Mouse (Mus musculus): ENCODE measurements around the gene Shkbp1. TPM values are rescaled to one million over a fixed set of nuclear protein-coding genes. Genes with fewer than 3 reads are reported as not detected.
A peak's percentile ranks its signal among the peaks of the same experiment; 100 is the strongest.

Gene Shkbp1
- polyA plus RNA-seq, 1 experiment from 2014 or later: 61.2 TPM

DNA sequence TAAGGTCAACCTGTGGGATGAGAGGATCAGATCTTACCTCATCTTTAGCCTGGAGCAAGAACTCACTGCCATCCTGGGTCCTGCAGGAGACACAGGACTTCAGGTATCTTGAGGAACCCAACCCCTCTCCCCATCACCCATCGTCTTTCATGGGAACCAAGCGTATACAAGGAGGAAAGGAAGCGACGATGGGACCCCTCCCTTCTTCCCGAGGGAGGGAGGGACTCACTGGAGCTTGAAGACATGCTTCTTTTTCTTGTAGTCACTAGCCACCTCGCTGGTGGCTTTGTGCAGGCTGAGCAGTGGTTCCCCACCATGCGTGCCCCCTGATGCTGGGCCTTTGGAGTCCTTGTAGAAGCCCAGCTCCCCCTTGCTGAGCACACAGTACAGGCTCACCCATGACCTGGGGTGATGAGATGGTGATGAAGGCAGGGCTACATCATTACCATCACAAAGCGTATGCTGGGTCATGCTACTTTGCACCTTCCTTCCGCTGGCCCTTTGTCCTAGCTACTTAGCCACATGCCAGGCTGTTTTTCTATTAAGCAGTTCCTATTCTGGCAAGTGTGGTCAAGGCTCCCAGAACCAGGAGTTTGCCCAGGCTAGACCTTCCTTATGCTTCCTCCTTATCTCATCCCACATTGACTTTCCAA is 4.0 kb upstream of the Shkbp1 start:
- Histone ChIP-seq H3K27ac (no peak overlapping the region), H3K9me3 (replicated peaks) (no peaks in the 10 kb centered on the region), H3K27me3 (ENCODE audit: low read depth, poor library complexity, severe bottlenecking) (peaks cover 68% of the 10 kb centered on the region), H3K4me1 (peaks cover 40% of the 10 kb centered on the region), H3K36me3 (no peaks in the 10 kb centered on the region), H3K4me3 (no peak overlapping the region)
- 90% methylated on average over 9 of the region's 9 CpGs for WGBS
- no peak for DNase-seq (ENCODE audit: low spot score)

GRCm38 (mm10) chr7:27359162-27359561 is 3.3 kb upstream of the Shkbp1 start:
- DNase-seq (ENCODE audit: low spot score): no peak
- Histone ChIP-seq H3K36me3 (no peaks in the 10 kb centered on the region), H3K27me3 (ENCODE audit: low read depth, poor library complexity, severe bottlenecking) (peaks cover 68% of the 10 kb centered on the region), H3K9me3 (replicated peaks) (no peaks in the 10 kb centered on the region), H3K27ac (no peak overlapping the region), H3K4me1 (peaks cover 44% of the 10 kb centered on the region), H3K4me3 (no peak overlapping the region)
- WGBS: 74% methylated on average over 2 of the region's 2 CpGs

DNA sequence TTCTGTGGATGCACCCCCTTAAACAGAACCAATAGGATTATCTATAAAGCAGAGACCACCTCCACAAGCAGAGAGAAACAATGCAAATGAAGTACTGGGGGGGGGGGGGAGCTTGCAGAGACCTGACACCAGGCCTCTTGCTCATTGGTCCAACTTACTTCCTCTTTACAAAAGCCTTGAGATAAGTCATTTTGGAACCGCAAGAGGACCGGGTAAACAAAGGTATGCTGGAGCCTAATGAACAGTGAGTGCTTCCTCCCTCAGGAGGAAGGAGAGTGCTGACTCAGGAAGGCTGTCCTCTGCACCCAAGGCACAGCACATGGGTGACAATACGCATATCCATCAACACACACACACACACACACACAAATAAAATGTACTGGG is 1.8 kb upstream of the Shkbp1 start:
- Histone ChIP-seq H3K27me3 (ENCODE audit: low read depth, poor library complexity, severe bottlenecking) (peaks cover 54% of the 10 kb centered on the region), H3K36me3 (peaks cover 2% of the 10 kb centered on the region; the same call in 1 of the 2 replicates), H3K27ac (peak overlapping the region; percentile 56), H3K4me1 (peaks cover 41% of the 10 kb centered on the region), H3K9me3 (replicated peaks) (no peaks in the 10 kb centered on the region), H3K4me3 (no peak overlapping the region)
- DNase-seq (ENCODE audit: low spot score): no peak
- 29% methylated on average over 3 of the region's 3 CpGs for WGBS

DNA sequence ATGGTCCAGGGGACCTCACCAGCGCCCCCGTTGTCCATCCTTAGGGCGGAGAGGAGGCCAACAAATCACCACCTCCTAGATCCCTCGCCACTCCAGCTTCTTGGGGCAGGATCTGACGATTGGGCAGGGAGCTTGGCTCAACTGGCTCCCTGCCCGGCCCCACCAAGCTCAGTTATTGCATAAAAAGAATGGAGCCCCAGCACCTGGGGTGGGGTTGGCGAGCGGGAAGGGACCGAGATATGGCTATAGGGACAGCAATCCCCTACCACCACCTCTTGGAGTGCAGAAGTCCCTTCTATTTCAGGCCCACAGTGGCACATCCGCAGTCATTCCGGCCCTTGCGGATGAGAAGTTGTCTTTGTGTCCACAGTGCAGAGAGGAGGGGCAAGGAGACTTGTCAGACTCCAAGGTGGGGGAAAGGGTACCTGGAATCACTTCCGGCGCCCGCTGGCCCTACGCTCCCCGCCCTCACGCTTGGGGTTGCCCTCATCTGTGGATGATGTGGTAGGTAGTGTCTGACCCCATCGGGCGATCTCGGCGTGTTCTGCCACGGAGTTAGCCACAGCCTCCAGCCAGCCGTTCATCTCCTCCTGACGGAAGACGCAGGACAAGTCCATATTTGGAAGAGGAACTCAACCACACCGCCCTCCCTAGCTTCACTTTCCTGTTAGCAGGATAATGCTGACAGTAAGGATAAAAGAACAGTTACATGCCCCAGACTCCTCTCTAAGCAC is 1.2 kb upstream of the Shkbp1 start, which contains the start of gene Gm20479:
Gm20479 (minus strand) TSS at position 559 of the 734 bp plus-strand sequence.
- Histone ChIP-seq H3K36me3 (peaks cover 4% of the 10 kb centered on the region; the same call in 1 of the 2 replicates), H3K4me3 (peak within 1 kb of the TSS; percentile 67), H3K4me1 (peaks cover 41% of the 10 kb centered on the region), H3K9me3 (replicated peaks) (no peaks in the 10 kb centered on the region), H3K27ac (peak within 1 kb of the TSS; percentile 56), H3K27me3 (ENCODE audit: low read depth, poor library complexity, severe bottlenecking) (peaks cover 49% of the 10 kb centered on the region)
- 3% methylated on average over 27 of the region's 27 CpGs for WGBS
- peak; percentile 48 for DNase-seq (ENCODE audit: low spot score)

GRCm38 (mm10) chr7:27356248-27356647 is 429 bp upstream of the Shkbp1 start:
- WGBS: 1% methylated on average over 16 of the region's 16 CpGs
- H3K27ac ChIP-seq: peak overlapping the region; percentile 56
- H3K27me3 ChIP-seq (ENCODE audit: low read depth, poor library complexity, severe bottlenecking): peaks cover 42% of the 10 kb centered on the region
- peak overlapping the region; percentile 67 for H3K4me3 ChIP-seq
- peaks cover 10% of the 10 kb centered on the region; the same call in 1 of the 2 replicates for H3K36me3 ChIP-seq
- H3K9me3 ChIP-seq (replicated peaks): no peaks in the 10 kb centered on the region
- DNase-seq (ENCODE audit: low spot score): peak; percentile 47
- H3K4me1 ChIP-seq: peaks cover 36% of the 10 kb centered on the region

- peak overlapping the region; percentile 72 for H3K27ac ChIP-seq
Measured at GRCm38 (mm10) chr7:27355261-27355660, 558 bp downstream of the Shkbp1 start.

DNA sequence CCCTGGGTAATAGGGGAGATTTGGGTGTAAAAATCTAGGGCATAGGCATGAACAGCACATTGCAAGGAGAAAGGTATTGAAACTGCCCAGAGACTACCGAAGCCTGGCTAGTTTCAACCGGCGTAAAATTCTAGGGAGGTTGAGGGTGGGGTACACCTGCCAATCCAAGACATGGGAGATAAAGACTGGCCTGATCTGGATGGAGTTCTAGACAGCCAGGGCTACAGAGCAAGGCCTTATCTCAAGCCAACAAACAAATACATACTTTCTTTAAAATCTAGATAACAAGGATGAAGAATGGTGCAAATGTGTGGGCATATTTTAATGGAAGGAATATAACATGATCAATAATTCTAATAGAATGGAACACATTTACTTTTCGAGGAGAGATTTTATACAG is 1.0 kb downstream of the Shkbp1 start:
- Histone ChIP-seq H3K4me3 (peak overlapping the region; percentile 67), H3K27me3 (ENCODE audit: low read depth, poor library complexity, severe bottlenecking) (peaks cover 42% of the 10 kb centered on the region), H3K4me1 (peaks cover 30% of the 10 kb centered on the region), H3K36me3 (peaks cover 18% of the 10 kb centered on the region), H3K9me3 (replicated peaks) (no peaks in the 10 kb centered on the region), H3K27ac (no peak overlapping the region)
- 48% methylated on average over 4 of the region's 4 CpGs for WGBS
- DNase-seq (ENCODE audit: low spot score): no peak

More at GRCm38 (mm10) chr7:27355261-27355660, 558 bp downstream of the Shkbp1 start:
- DNase-seq (ENCODE audit: low spot score): peak; percentile 38
- Histone ChIP-seq H3K36me3 (peaks cover 16% of the 10 kb centered on the region), H3K4me3 (peak overlapping the region; percentile 67), H3K27me3 (ENCODE audit: low read depth, poor library complexity, severe bottlenecking) (peaks cover 42% of the 10 kb centered on the region), H3K9me3 (replicated peaks) (no peaks in the 10 kb centered on the region), H3K4me1 (peaks cover 30% of the 10 kb centered on the region)
- WGBS: 7% methylated on average over 14 of the region's 14 CpGs

DNA sequence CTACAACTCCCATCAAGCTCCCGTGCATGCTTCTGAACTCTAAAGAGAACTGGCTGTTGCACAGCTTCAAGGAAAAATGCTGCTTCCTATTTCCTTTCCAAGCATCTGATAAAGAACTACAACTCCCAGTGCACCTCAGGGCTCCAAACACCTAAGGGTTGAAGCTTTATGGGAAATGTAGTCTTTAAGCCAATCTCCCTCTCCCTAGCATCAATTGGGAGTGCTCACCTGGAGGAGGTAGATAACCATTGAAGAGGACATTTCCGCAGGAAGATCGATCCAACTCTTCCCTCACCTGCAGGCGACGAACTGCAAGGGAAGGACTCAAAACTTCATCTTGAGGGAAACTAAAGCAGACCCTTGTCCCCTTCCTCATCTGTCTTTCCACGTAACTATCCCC is 1.7 kb downstream of the Shkbp1 start:
- Histone ChIP-seq H3K27me3 (ENCODE audit: low read depth, poor library complexity, severe bottlenecking) (peaks cover 39% of the 10 kb centered on the region), H3K4me1 (peaks cover 30% of the 10 kb centered on the region), H3K9me3 (replicated peaks) (no peaks in the 10 kb centered on the region), H3K27ac (no peak overlapping the region), H3K36me3 (peaks cover 18% of the 10 kb centered on the region), H3K4me3 (peak overlapping the region; percentile 67)
- DNase-seq (ENCODE audit: low spot score): no peak
- WGBS: 23% methylated on average over 6 of the region's 6 CpGs

DNA sequence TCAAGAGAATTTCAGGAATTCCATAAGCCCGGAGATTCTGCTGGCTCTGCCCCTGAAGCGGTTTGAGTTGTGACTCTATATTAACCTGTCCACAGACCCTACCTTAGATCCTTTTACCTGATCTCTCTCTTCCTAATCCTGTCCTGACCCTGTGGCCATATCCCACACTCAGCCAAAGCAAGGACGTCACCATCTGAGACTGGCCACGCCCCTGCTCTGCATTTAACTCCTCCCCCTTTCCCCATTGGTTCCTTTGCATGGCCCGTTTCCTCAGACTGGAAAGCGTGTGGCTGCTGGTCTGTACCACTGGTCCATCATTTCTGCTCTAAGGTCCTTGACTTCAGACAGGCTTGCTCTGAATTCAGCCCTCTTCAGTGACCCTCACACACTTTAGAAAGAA is 10.4 kb downstream of the Shkbp1 start:
- DNase-seq (ENCODE audit: low spot score): no peak
- 10% methylated on average over 6 of the region's 6 CpGs for WGBS
- no peaks in the 10 kb centered on the region for H3K9me3 ChIP-seq (replicated peaks)
- no peaks in the 10 kb centered on the region for H3K27me3 ChIP-seq (ENCODE audit: low read depth, poor library complexity, severe bottlenecking)
- no peak overlapping the region for H3K4me3 ChIP-seq
- H3K36me3 ChIP-seq: peaks cover 53% of the 10 kb centered on the region
- H3K4me1 ChIP-seq: peaks cover 10% of the 10 kb centered on the region
- no peak overlapping the region for H3K27ac ChIP-seq

- Histone ChIP-seq H3K36me3 (peaks cover 37% of the 10 kb centered on the region), H3K4me1 (peaks cover 19% of the 10 kb centered on the region), H3K27ac (no peak overlapping the region), H3K27me3 (ENCODE audit: low read depth, poor library complexity, severe bottlenecking) (peaks cover 21% of the 10 kb centered on the region), H3K9me3 (replicated peaks) (no peaks in the 10 kb centered on the region), H3K4me3 (no peak overlapping the region)
- no peak for DNase-seq (ENCODE audit: low spot score)
- 57% methylated on average over 4 of the region's 4 CpGs for WGBS
Measured at GRCm38 (mm10) chr7:27342595-27342994, 13.2 kb downstream of the Shkbp1 start.

- 40% methylated on average over 7 of the region's 7 CpGs for WGBS
- Histone ChIP-seq H3K36me3 (peaks cover 20% of the 10 kb centered on the region), H3K4me1 (peaks cover 30% of the 10 kb centered on the region), H3K27me3 (ENCODE audit: low read depth, poor library complexity, severe bottlenecking) (peaks cover 50% of the 10 kb centered on the region), H3K9me3 (replicated peaks) (no peaks in the 10 kb centered on the region), H3K4me3 (no peak overlapping the region), H3K27ac (no peak overlapping the region)
- no peak for DNase-seq (ENCODE audit: low spot score)
Measured at GRCm38 (mm10) chr7:27339519-27339918, 16.3 kb downstream of the Shkbp1 start.

DNA sequence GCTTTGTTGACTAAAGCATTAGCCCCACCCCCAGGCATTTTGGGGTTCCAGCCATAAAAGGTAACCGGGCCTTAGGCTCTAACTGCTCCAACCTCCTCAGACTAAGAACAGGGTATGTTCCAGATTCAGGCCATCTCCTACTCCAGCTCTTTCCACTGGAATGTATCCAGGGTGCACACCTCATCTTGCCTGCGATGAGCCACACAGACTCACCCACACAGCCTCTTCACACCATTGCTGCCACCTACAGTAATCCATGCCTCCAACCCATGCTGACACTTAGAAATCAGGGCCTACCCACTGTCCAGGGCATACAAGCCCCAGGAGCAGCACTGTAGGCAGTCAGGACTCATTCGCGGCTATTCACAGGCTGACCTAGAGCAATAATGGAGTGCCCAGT is 16.7 kb downstream of the Shkbp1 start:
- H3K36me3 ChIP-seq: peaks cover 16% of the 10 kb centered on the region
- no peaks in the 10 kb centered on the region for H3K9me3 ChIP-seq (replicated peaks)
- H3K27ac ChIP-seq: no peak overlapping the region
- peaks cover 54% of the 10 kb centered on the region for H3K27me3 ChIP-seq (ENCODE audit: low read depth, poor library complexity, severe bottlenecking)
- WGBS: 70% methylated on average over 4 of the region's 4 CpGs
- peaks cover 34% of the 10 kb centered on the region for H3K4me1 ChIP-seq
- no peak overlapping the region for H3K4me3 ChIP-seq
- no peak for DNase-seq (ENCODE audit: low spot score)

DNA sequence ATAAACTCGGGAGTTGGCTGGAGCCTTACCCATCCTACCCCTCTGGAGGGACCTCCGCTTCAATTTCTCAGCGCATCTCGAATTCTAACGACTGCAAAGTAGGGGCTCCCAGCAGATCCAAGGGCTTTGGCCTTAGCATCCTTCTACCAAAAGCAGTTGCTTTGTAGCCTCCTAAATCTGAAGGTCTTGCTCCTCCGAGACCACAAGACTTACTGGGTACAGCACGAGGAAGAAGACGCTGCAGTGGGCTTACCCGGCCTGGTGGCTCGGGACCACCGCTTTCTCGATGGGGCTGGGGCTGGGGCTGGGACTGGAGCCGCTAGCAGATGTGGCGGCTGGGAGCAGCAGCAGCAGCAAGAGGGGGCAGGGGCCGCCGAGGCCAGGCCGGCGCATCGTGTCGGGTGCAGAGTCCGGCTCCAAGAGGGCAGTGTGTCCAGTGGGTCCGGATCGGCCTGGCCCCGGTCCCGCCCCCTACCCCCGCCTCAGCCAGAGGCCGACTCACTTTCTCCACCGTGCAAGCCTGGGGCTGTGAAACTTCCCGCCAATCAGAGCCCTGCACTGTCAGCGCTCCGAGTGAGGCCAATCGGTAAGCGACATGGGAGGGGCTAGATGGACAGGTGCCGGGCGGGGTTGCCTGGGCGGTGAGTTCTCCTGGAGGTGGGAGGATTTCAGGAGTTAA is 18.5 kb downstream of the Shkbp1 start, which contains the start of gene Ltbp4:
Ltbp4 (minus strand) TSS at position 518 of the 679 bp plus-strand sequence.
- Histone ChIP-seq H3K4me3 (peak within 1 kb of the TSS; percentile 62), H3K27me3 (ENCODE audit: low read depth, poor library complexity, severe bottlenecking) (peaks cover 72% of the 10 kb centered on the region), H3K9me3 (replicated peaks) (no peaks in the 10 kb centered on the region), H3K27ac (peak within 1 kb of the TSS; percentile 83), H3K36me3 (peaks cover 4% of the 10 kb centered on the region), H3K4me1 (peaks cover 52% of the 10 kb centered on the region)
- WGBS: under 1% methylated on average over 36 of the region's 36 CpGs
- peak; percentile 82 for DNase-seq (ENCODE audit: low spot score)
